Mouse (Mus musculus): ENCODE measurements around the gene Atxn7l1. TPM values are rescaled to one million over a fixed set of nuclear protein-coding genes. Genes with fewer than 3 reads are reported as not detected.
A peak's percentile ranks its signal among the peaks of the same experiment; 100 is the strongest.

Gene Atxn7l1
- polyA plus RNA-seq, 1 experiment from 2014 or later = 22.1 TPM

GRCm38 (mm10) chr12:33338170-33338569 is 190.7 kb downstream of the Atxn7l1 start:
- 32% methylated on average over 5 of the region's 5 CpGs for WGBS
- Histone ChIP-seq H3K36me3 (no peaks in the 10 kb centered on the region), H3K4me2 (no peak overlapping the region), H3K27ac (replicated peaks) (no peak overlapping the region), H3K4me3 (no peak overlapping the region), H3K27me3 (0 out of 2 replicates have a peak, but pooled peaks cover 3% of the 10 kb centered on the region), H3K4me1 (replicated peaks) (peaks cover 40% of the 10 kb centered on the region), H3K9me3 (no peaks in the 10 kb centered on the region), H3K9ac (no peak overlapping the region)
- ATAC-seq (ENCODE audit: low read depth) = no peak

GRCm38 (mm10) chr12:33339822-33340221 is 192.3 kb downstream of the Atxn7l1 start:
- no peak overlapping the region for H3K27ac ChIP-seq (replicated peaks)
- no peak overlapping the region for H3K4me2 ChIP-seq
- ATAC-seq (ENCODE audit: low read depth) = no peak
- no peak overlapping the region for H3K4me3 ChIP-seq
- H3K9me3 ChIP-seq = no peaks in the 10 kb centered on the region
- WGBS = 84% methylated on average over 4 of the region's 4 CpGs
- H3K9ac ChIP-seq = no peak overlapping the region
- no peaks in the 10 kb centered on the region for H3K36me3 ChIP-seq
- no peaks in the 10 kb centered on the region for H3K27me3 ChIP-seq
- H3K4me1 ChIP-seq (replicated peaks) = peaks cover 57% of the 10 kb centered on the region

GRCm38 (mm10) chr12:33340698-33341097 is 193.2 kb downstream of the Atxn7l1 start:
- Histone ChIP-seq H3K4me2 (0 out of 2 replicates have a peak overlapping the region, but pooled peaks have one; percentile 9), H3K36me3 (no peaks in the 10 kb centered on the region), H3K9me3 (no peaks in the 10 kb centered on the region), H3K27me3 (peaks cover 1% of the 10 kb centered on the region; the same call in 1 of the 2 replicates), H3K4me3 (no peak overlapping the region), H3K27ac (replicated peaks) (peak overlapping the region; percentile 82), H3K4me1 (replicated peaks) (peaks cover 66% of the 10 kb centered on the region), H3K9ac (no peak overlapping the region)
- WGBS = 75% methylated on average over 6 of the region's 6 CpGs
- no peak for ATAC-seq (ENCODE audit: low read depth)

GRCm38 (mm10) chr12:33341351-33341892 is 193.9 kb downstream of the Atxn7l1 start:
- peaks cover 8% of the 10 kb centered on the region for H3K27me3 ChIP-seq
- no peak overlapping the region for H3K4me3 ChIP-seq
- H3K9ac ChIP-seq = peak overlapping the region; percentile 4; the same call in 1 of the 2 replicates
- peak overlapping the region; percentile 9; the same call in 1 of the 2 replicates for H3K4me2 ChIP-seq
- no peaks in the 10 kb centered on the region for H3K9me3 ChIP-seq
- 38% methylated on average over 17 of the region's 17 CpGs for WGBS
- peaks cover 73% of the 10 kb centered on the region for H3K4me1 ChIP-seq (replicated peaks)
- no peaks in the 10 kb centered on the region for H3K36me3 ChIP-seq
- peak; percentile 83 for ATAC-seq (ENCODE audit: low read depth)
- peak overlapping the region; percentile 82 for H3K27ac ChIP-seq (replicated peaks)

- WGBS = 7% methylated on average over 25 of the region's 25 CpGs
These were observed 197.7 kb downstream of the Atxn7l1 start for GRCm38 (mm10) chr12:33344970-33345772.

GRCm38 (mm10) chr12:33345773-33346435 is 198.4 kb downstream of the Atxn7l1 start:
- H3K27ac ChIP-seq (replicated peaks) = peak overlapping the region; percentile 68
- peaks cover 24% of the 10 kb centered on the region for H3K36me3 ChIP-seq
- ATAC-seq (ENCODE audit: low read depth) = no peak
- no peaks in the 10 kb centered on the region for H3K9me3 ChIP-seq
- WGBS = 22% methylated on average over 23 of the region's 23 CpGs
- H3K4me2 ChIP-seq = peak overlapping the region; percentile 51
- H3K4me3 ChIP-seq = no peak overlapping the region
- peaks cover 51% of the 10 kb centered on the region for H3K4me1 ChIP-seq (replicated peaks)
- peak overlapping the region; percentile 31; the same call in 1 of the 2 replicates for H3K9ac ChIP-seq
- peaks cover 15% of the 10 kb centered on the region for H3K27me3 ChIP-seq

More at GRCm38 (mm10) chr12:33344970-33345772, 197.7 kb downstream of the Atxn7l1 start:
- peak overlapping the region; percentile 57 for H3K9ac ChIP-seq
- H3K9me3 ChIP-seq = no peaks in the 10 kb centered on the region
- H3K27me3 ChIP-seq = peaks cover 15% of the 10 kb centered on the region
- H3K4me2 ChIP-seq = peak overlapping the region; percentile 51
- peaks cover 59% of the 10 kb centered on the region for H3K4me1 ChIP-seq (replicated peaks)
- peak overlapping the region; percentile 68 for H3K27ac ChIP-seq (replicated peaks)
- ATAC-seq (ENCODE audit: low read depth) = peak; percentile 29; the same call in 1 of the 2 replicates
- peaks cover 18% of the 10 kb centered on the region for H3K36me3 ChIP-seq
- peak overlapping the region; percentile 12; the same call in 1 of the 2 replicates for H3K4me3 ChIP-seq

- no peaks in the 10 kb centered on the region for H3K4me1 ChIP-seq (replicated peaks)
- no peak for ATAC-seq (ENCODE audit: low read depth)
- no peak overlapping the region for H3K9ac ChIP-seq
- no peaks in the 10 kb centered on the region for H3K27me3 ChIP-seq
- H3K36me3 ChIP-seq = peaks cover 32% of the 10 kb centered on the region
- H3K4me2 ChIP-seq = no peak overlapping the region
- no peaks in the 10 kb centered on the region for H3K9me3 ChIP-seq
- no peak overlapping the region for H3K27ac ChIP-seq (replicated peaks)
- no peak overlapping the region for H3K4me3 ChIP-seq
- WGBS = 75% methylated on average over 4 of the region's 4 CpGs
These were observed 205.2 kb downstream of the Atxn7l1 start for GRCm38 (mm10) chr12:33352671-33353070.

GRCm38 (mm10) chr12:33358345-33358744 is 210.9 kb downstream of the Atxn7l1 start:
- Histone ChIP-seq H3K9ac (no peak overlapping the region), H3K27me3 (no peaks in the 10 kb centered on the region), H3K4me2 (no peak overlapping the region), H3K4me3 (no peak overlapping the region), H3K9me3 (no peaks in the 10 kb centered on the region), H3K27ac (replicated peaks) (no peak overlapping the region), H3K36me3 (peaks cover 27% of the 10 kb centered on the region), H3K4me1 (replicated peaks) (peaks cover 22% of the 10 kb centered on the region)
- 84% methylated on average over 10 of the region's 10 CpGs for WGBS
- ATAC-seq (ENCODE audit: low read depth) = no peak

- Histone ChIP-seq H3K4me3 (no peak overlapping the region), H3K4me1 (replicated peaks) (peaks cover 22% of the 10 kb centered on the region), H3K27ac (replicated peaks) (0 out of 2 replicates have a peak overlapping the region, but pooled peaks have one; percentile 34), H3K36me3 (peaks cover 26% of the 10 kb centered on the region), H3K9ac (no peak overlapping the region), H3K4me2 (no peak overlapping the region), H3K27me3 (no peaks in the 10 kb centered on the region), H3K9me3 (no peaks in the 10 kb centered on the region)
- 94% methylated on average over 7 of the region's 7 CpGs for WGBS
- ATAC-seq (ENCODE audit: low read depth) = no peak
These were observed 211.7 kb downstream of the Atxn7l1 start for GRCm38 (mm10) chr12:33359209-33359608.

- peak overlapping the region; percentile 34; the same call in 1 of the 2 replicates for H3K27ac ChIP-seq (replicated peaks)
- ATAC-seq (ENCODE audit: low read depth) = no peak; the same call in 1 of the 2 replicates
- peaks cover 22% of the 10 kb centered on the region for H3K4me1 ChIP-seq (replicated peaks)
- H3K4me2 ChIP-seq = no peak overlapping the region
- H3K9ac ChIP-seq = no peak overlapping the region
- WGBS = 86% methylated on average over 5 of the region's 5 CpGs
- H3K27me3 ChIP-seq = no peaks in the 10 kb centered on the region
- H3K9me3 ChIP-seq = no peaks in the 10 kb centered on the region
- H3K36me3 ChIP-seq = peaks cover 26% of the 10 kb centered on the region
- H3K4me3 ChIP-seq = no peak overlapping the region
These were observed 212.5 kb downstream of the Atxn7l1 start for GRCm38 (mm10) chr12:33359878-33360482.

GRCm38 (mm10) chr12:33360729-33361128 is 213.2 kb downstream of the Atxn7l1 start:
- peak; percentile 56; the same call in 1 of the 2 replicates for ATAC-seq (ENCODE audit: low read depth)
- peaks cover 22% of the 10 kb centered on the region for H3K4me1 ChIP-seq (replicated peaks)
- H3K9me3 ChIP-seq = no peaks in the 10 kb centered on the region
- H3K27ac ChIP-seq (replicated peaks) = peak overlapping the region; percentile 34; the same call in 1 of the 2 replicates
- WGBS = 53% methylated on average over 6 of the region's 6 CpGs
- no peaks in the 10 kb centered on the region for H3K27me3 ChIP-seq
- peaks cover 26% of the 10 kb centered on the region for H3K36me3 ChIP-seq
- no peak overlapping the region for H3K4me2 ChIP-seq
- H3K9ac ChIP-seq = no peak overlapping the region
- H3K4me3 ChIP-seq = no peak overlapping the region
